Mouse (Mus musculus) thymus, adult 18-20 months (tissue): ENCODE data around the gene Ltbr.

ENCODE experiments used
- DNase-seq, 2 experiments: peaks; one replicate each; pipeline ENCODE4 v3.0.0; 2022; ENCODE audit warnings: mixed read lengths in 2 of 2

Gene Ltbr

GRCm38 (mm10) chr6:125344084-125344483, 30.4 kb upstream of the Ltbr start:
- DNase-seq = no peak

GRCm38 (mm10) chr6:125342198-125342597, 28.5 kb upstream of the Ltbr start:
- no peak for DNase-seq

- no peak for DNase-seq
Measured at GRCm38 (mm10) chr6:125340244-125340643, 26.6 kb upstream of the Ltbr start.

GRCm38 (mm10) chr6:125338791-125339660, 25.3 kb upstream of the Ltbr start:
- DNase-seq = no peak

- DNase-seq = no peak
Measured at GRCm38 (mm10) chr6:125334356-125334755, 20.7 kb upstream of the Ltbr start.

- no peak for DNase-seq
Measured at GRCm38 (mm10) chr6:125333112-125333899, 19.6 kb upstream of the Ltbr start.

- peak; percentile 61 to 69 for DNase-seq
Measured at GRCm38 (mm10) chr6:125330626-125331326, 17.1 kb upstream of the Ltbr start.

- peak in 1 of 2 experiments; percentile 58 for DNase-seq
Measured at GRCm38 (mm10) chr6:125328243-125328642, 14.6 kb upstream of the Ltbr start.

- no peak for DNase-seq
Measured at GRCm38 (mm10) chr6:125325337-125325736, 11.7 kb upstream of the Ltbr start.

- no peak for DNase-seq
Measured at GRCm38 (mm10) chr6:125323547-125323946, 9.9 kb upstream of the Ltbr start.

- no peak for DNase-seq
Measured at GRCm38 (mm10) chr6:125322794-125323193, 9.1 kb upstream of the Ltbr start.

- no peak for DNase-seq
Measured at GRCm38 (mm10) chr6:125321114-125321855, 7.6 kb upstream of the Ltbr start.

GRCm38 (mm10) chr6:125320323-125320722, 6.6 kb upstream of the Ltbr start, which contains the start of gene Scnn1a:
Gene Scnn1a, plus strand, starts transcription at chr6:125320659.
- no peak for DNase-seq

- no peak for DNase-seq
Measured at GRCm38 (mm10) chr6:125319919-125320296, 6.2 kb upstream of the Ltbr start.

- no peak for DNase-seq
Measured at GRCm38 (mm10) chr6:125318981-125319918, 5.6 kb upstream of the Ltbr start.

- no peak for DNase-seq
Measured at GRCm38 (mm10) chr6:125317077-125317476, 3.4 kb upstream of the Ltbr start.

GRCm38 (mm10) chr6:125314746-125315145, 1.1 kb upstream of the Ltbr start:
- no peak for DNase-seq

- no peak for DNase-seq
Measured at GRCm38 (mm10) chr6:125314231-125314563, 512 bp upstream of the Ltbr start.

GRCm38 (mm10) chr6:125312581-125313355, 917 bp downstream of the Ltbr start:
- no peak for DNase-seq

GRCm38 (mm10) chr6:125312171-125312570, 1.5 kb downstream of the Ltbr start:
- no peak for DNase-seq

- DNase-seq = no peak
Measured at GRCm38 (mm10) chr6:125309406-125309805, 4.3 kb downstream of the Ltbr start.
